Mouse (Mus musculus) 416B (cell line): ENCODE measurements at regions not wholly inside any gene's neighbourhood (a gene's known extent, or its start where the extent isn't known, plus 50 kb on each side); places are given as distances from the start of the nearest gene placed in this dataset.
"Not testable (repeated sequence)": the region's sequence is repeated elsewhere in the genome, so short reads cannot be mapped to it uniquely, and the experiment has no call there.

Source experiments
- DNase-seq: peaks from one replicate; pipeline ENCODE4 v3.0.0; 2011; ENCODE audit warnings: low read depth

GRCm38 (mm10) chr4:61998366-61998765 is 55.6 kb downstream of the Mup20 start:
- peak; percentile 30 for DNase-seq

- DNase-seq, result not testable (repeated sequence)
Measured at GRCm38 (mm10) chr4:61989941-61990340, 64.0 kb downstream of the Mup20 start.

GRCm38 (mm10) chr4:61976159-61976558 is 77.8 kb downstream of the Mup20 start:
- no peak for DNase-seq

- peak; percentile 36 for DNase-seq
Measured at GRCm38 (mm10) chr4:61973236-61973635, 80.7 kb downstream of the Mup20 start.

GRCm38 (mm10) chr4:61969691-61970090 is 84.3 kb downstream of the Mup20 start:
- no peak for DNase-seq

- DNase-seq, result not testable (repeated sequence)
Measured at GRCm38 (mm10) chr4:61967674-61968073, 86.3 kb downstream of the Mup20 start.

GRCm38 (mm10) chr4:61962315-61962714 is 91.6 kb downstream of the Mup20 start:
- DNase-seq, result no peak
